Mouse (Mus musculus) right cerebral cortex, postnatal 25 days (tissue): ENCODE measurements around the gene Hs6st2.

Experiments
- DNase-seq: peaks from one replicate; pipeline ENCODE4 v3.0.0; 2022

Hs6st2 gene

DNA sequence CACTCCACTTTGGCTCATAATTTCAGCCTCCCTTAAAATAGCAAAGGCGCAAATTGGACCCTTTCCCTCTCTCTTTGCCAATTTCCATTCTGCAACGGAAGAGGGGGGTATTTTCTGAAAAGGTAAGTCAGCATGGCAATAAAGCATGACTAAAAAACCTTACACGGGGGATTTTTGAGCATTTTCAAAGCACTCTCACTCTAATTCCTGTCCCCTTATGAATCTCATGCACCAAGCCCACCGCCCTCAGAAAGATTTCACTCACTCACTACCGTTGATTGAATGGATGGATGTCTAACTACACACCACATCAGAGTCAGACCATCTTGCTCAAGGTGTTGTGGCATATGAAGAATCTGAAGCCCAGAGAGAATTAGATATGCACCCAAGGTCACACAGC lies at the start of gene Hs6st2:
Gene Hs6st2, minus strand, starts transcription at position 101 of the 400 bp plus-strand sequence.
- DNase-seq, result no peak

DNA sequence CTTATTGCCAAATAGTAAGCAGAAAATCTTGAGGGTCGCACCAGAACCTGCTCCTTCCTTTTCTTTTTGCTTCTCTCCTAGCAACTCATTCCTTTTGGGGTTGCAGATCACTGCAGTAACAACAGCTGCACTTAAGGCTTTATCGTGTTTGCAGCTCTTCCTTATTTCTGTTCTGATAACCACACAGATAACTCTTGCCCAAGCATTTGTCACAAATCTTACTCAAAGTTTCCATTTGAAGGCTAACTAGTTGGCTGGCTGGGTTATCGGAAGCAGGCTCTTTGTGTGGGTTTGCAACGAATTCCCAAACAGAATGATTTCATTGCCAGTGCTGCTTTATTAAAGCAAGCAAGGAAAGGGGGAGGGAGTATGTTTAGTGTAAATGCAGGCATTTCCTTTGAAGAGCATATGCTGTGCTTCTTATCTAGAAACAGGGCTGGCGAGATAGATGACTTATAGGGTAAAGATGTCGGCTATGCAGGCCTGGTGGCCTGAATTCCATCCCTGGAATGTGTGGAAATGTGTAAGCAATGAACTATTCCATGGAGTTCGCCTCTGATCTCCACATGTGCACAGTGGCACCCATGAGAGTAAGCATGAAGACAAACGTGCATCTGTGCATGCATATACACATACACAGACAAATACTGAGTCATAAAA lies 32.6 kb upstream of the Hs6st2 start:
- DNase-seq, result no peak

DNA sequence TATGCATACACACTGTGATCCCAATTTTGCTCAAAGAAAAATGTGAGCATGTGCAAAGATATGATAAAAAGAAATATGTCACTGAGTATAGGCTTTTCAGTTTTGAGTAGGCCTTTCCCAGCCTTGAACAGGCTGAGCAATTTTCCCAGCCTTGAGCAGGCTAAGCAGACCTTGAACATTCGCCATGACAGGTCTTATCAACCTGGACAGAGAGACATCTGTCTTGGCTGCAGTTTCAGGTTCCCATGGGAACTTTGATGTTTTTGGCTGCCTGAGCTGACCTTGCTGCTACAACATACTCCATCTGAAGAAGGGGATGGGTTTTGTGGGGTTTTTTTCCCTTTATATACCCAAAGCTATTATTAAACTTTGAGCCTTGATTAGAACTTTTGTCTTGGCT lies 31.3 kb upstream of the Hs6st2 start:
- no peak for DNase-seq

DNA sequence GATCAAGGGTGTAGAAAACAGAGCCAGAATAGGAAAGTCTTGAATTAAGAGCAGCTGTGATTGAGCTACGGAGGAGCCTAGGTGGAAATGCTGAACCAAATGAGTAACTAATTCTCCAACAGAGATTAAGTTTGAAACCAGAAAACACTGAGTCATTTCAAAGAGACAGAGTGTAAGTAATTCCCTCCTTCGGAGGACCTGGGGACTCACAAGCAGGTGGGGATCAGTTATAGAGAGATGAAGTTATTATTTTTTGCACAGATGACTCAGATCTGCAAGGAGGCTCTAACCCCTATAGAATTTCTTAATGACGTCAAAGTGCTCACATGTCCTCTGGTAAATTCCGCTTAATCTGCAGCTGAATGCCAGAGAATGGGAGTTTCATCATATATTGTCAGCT lies 21.2 kb upstream of the Hs6st2 start:
- DNase-seq, result no peak

DNA sequence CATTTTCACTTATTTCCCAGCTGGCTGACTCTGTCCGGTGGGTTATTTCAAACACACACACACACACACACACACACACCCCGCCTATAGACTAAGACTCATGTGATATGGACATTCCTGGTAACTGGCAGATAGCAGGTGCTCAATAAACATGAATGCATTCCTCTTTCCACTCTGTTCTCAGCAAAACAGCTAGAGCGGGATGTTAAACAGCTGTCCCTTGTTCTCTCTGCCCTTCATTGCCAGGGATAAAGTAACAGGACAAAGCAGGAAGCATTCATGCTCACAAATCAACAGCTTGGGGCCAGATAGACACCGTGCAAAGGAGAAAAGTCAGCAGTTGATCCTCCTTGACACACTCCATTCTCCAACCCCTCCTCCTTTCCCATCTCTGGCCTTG lies 17.4 kb upstream of the Hs6st2 start:
- DNase-seq, result no peak

DNA sequence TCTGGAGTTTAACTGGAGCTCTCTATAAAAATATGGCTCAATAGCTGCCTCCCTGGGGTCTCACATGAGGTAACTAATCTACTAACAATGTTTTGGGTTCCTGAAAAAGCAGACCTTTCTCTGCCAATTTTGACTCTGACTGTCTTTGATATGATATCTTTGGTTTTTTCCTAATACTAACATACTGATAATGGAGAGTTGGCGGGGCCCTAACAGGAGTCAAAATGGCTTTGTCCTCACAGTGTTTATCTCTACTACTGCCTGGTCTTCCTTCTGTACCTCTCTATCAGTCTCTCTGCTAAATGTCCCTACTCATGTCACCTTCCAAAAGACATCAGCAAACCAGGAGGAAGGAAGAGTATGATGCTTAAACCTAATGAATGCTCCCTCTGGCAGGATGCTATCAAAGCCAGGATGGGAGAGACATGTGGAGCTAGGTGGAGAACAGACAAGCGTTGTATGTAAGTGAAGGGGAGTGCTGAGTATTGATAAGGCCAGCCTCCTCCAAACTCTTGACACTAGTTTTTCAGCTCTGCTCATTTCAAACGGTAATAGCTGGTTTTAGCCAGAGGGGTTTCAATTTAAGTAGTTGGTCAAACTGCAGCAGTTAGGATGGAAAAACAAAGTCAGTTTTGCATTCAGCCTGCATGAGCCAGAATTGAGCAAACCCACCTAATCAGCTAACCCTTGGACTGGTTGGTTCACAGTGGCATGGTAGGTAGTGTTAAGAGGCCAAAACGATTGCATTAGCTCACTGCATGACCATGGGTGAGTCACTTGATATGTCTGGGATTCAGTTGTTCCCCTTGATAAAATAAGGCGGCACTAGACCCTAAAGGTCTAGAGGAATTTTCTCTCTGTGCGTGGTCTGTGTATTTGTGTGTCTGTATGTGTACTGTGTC lies 4.6 kb upstream of the Hs6st2 start:
- no peak for DNase-seq

DNA sequence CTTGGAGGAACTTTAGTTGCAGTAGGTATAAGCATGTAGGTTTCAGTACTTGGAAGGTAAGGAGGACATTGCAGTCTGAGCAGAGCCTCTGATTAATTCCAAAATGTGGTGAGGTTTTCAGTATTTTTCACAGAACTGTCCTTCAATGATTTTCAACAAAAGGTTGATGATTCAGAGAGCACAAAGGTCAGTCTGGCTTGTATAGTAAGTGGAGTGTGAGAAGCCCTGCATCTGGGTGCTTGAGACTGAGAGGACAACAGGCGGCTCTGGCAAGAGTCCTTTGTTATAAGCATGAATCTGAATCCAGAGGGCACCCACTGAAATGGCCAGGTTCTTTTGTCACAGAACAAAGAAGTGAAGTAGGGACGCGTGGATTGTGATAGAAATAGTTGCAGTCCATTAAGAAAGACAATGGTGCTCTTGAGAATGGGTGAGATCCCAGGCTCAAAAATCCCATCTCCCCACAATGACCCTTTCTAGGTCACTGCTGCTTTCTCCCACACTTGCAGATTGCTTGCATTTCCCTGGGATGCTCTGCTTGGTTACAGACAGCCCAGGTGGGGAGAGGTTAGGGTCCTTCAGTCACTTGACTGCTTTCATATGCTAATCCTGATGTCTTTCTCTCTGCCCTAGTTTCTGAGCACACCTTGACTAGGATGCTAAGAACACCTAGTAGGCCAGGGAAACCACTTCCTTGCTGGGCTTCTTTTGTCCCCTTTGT lies 2.8 kb upstream of the Hs6st2 start:
- DNase-seq, result no peak

DNA sequence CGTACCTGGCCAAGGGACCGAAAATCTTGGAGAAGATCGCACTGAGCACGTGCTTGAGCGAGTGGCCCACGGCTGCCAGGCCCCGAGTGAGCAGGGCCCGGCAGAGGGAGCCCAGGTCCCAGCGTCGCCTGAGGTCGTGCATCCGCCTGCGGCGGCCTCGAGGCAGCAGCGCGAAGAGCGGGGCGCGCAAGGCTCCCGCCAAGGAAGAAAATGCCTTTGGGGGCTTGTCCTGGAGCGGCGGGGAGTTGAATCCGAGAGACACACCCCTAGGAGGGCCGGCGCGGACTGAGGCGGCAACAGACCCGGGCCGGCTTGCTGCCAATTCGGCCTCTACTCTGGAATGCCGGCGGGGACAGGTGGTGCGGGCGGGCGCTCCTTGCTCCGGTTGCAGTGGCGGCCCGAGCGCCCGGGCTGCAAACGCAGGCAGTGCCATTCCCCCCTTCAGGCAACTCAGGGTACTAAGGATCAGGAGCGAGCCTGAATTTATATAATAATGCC lies 437 bp downstream of the Hs6st2 start:
- DNase-seq, result peak; percentile 20

DNA sequence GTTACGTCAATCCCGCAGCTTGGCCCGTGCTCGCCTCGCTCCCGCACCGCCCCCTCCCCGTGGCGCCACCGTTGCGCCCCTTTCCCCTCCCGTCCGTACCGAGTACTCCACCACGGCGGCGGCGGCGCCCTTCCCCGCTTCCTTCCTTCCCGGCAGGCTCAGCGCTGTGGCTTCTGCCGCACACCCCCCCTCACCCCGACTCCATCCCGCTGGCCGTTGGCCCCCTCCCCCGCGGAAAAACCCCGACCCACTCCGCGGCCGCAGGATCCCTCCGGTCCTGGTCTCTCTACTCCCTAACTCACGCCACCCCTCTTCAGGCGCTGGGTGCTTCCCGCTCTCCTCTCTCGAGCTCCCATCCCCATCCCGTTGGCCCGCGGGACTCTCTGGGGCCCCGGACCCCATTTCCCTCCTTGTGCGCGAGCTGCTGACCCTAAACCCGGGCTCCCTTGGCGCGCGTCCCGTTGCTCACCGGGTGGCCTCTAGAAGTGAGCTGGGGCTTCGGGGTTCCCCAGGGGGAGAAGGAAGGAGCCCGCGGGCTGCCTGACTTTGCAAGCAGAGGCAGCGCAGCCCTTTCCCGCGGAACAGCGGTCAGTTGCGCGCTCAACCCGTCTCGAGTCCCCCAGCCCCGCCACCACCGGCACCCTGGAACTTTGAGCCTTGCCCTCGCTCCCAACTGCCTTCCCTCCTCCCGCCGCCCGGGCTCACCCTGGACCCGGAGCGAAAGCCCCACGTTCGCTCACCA lies 1.1 kb downstream of the Hs6st2 start:
- DNase-seq, result no peak

DNA sequence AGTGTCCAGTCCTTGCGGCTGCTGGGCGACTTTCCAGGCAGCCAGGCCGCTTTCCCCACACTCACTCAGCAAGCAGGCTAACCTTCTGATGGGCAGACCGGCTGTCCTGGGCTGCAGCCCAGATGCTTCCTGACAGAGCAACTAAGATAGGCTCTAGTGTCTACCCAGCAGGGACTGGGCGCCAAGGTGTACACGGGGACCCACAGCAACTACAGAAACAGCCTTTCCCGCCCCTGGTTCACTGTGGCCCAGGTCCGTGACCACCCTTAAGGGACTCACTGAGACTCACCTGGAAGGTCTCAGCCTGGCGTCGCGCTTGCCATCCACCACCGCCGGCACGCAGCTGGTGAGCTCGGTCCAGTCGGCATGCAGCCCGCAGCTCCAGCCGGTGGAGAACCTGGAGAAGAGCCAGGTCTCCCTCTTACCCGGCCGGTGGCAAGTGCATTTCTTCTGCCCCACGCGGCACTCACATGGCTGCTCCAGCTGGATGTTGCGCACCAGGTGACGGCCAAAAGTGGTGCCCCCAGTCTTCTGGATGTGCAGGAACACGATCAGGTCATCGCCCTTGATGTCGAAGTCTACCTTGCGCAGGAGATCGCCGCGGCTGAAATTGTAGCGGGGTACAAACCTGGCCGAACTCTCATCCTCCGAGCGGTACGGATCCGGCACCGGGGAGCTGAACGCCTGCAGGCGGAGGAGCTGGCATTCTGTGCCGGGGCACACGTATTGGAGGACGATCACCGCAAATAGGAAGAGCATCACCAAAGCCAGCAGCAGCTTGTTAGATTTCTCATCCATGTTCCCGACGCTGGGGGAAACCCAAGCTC lies 1.8 kb downstream of the Hs6st2 start:
- peak; percentile 33 for DNase-seq

DNA sequence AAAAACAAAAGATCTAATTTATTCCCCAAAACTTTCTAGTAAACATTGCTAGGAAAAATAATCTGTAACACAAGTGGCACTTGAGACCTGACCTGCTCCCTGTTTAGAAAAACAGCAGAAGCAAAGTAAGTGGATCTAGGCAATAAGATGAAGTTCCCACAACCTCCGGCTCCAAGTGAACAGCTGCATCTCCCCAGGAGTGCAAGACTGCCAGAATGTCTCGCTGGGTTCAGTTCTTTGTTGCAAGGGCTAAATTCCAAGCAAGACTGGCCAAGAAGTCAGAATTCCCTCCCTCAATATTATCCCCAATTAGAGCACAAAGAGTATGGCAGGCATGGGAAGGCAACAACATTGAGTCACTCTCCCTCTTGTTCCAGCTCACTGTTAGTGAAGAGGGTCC lies 23.4 kb downstream of the Hs6st2 start:
- no peak for DNase-seq

DNA sequence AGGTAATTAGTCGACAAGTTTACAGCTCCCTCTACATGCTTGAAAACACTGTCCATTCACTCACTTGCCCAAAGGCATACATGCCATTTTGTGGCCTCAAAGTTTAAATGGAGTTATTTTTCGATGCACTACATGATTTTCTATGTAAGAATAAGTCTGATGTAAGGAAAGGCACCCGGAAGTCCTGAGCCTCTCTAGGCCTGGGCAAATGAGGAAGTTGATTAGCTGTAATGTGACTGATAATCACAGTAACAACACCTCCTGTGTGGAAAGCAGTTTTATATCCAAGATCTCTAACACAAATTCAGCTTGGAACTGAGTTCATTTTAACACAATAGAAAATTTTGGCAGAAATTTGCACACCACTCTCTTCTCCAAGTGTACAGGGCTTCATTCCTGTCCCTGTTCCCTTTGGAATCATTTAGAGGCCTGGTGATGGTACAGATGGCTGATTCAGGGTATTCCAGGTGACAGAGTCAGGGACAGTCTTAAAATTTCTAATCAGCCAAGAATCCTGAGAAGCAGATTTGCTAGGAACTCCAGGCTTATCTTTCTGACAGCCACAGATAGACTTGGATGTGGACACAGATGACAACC lies 38.9 kb downstream of the Hs6st2 start:
- no peak for DNase-seq

DNA sequence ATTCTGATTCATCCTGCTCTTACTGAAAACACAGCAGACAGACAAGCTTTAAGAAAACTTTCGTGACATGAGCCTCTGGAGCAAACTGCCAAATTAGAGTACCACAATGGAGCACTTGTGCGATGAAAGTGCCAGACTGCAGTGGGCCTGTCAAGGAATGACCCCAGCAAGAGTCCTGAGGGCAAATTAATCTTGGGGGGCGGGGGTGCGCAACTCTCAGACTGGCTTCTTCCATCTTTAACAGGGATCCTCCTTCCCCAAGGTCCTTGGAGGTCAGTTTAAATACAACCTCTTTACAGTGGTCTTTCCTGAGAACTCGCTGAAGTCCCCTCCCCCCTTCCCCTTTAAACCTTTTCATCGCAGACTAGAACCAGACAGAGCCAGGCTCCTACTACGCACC lies 45.9 kb downstream of the Hs6st2 start:
- DNase-seq, result no peak

DNA sequence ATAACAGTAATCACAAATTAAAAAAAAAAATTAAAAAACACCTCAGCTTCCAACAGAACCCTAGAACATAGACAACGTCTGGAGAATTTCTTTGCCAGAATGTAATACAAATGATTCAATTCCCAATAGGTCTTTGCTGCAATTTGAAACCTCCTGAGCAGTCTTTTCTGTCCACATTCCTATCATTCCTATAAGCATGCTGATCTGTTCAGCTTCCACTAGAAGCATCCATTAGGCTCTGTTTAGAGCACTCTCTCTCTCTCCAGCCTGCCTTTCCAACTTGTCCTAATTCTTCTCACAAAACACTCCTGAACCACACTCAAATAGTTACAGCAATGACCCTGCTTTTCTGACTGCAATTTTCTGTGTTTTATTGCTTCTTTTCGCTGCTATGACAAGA lies 50.3 kb downstream of the Hs6st2 start:
- DNase-seq, result no peak

DNA sequence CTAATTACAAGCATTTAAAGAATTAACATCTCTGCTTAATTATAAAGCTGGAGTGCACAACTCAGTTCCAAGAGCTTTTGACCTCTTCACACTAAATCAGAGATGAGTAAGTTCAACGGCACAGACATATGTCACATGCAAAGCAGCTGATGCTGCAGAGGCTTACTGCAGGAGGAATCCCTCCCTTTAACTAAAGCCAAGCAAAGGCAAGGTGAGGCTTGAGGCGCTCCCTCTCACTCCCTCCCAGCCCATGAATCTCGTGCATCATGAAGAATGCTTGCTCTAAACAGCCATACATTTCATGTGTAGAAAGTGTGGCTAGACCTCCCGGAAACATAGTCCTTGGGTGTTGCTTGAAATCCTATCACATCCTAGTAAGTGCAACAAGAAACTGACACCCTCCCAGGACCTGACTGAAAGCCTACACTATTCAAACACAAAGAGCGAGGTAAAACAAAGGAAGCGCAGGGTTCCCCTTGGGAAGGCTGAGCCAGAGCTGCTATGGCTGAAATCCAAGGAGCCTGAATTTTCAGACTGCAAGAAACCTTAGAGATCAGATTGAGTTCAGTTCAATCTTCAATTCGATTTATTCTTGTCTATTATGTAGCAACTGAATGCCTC lies 67.2 kb downstream of the Hs6st2 start:
- no peak for DNase-seq

DNA sequence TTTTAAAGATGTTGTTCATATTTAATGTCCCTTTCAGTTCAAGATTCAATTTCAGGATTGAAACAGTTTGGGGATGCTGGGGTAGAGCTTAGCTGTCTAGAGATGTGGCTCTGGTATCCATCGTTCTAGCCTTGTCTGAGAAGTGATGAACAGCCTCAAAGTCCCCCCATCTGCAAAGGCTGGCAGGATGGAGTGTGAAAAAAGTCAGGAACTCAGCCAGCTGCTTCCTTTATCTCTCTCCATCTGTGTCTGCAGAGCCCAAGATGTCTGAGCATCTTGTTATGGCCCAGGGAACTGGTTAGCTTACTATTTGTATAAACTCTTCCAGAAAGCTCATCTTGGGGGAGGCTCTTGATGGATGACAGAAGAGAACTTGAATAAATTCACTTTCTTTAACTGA lies 70.9 kb downstream of the Hs6st2 start:
- no peak for DNase-seq

DNA sequence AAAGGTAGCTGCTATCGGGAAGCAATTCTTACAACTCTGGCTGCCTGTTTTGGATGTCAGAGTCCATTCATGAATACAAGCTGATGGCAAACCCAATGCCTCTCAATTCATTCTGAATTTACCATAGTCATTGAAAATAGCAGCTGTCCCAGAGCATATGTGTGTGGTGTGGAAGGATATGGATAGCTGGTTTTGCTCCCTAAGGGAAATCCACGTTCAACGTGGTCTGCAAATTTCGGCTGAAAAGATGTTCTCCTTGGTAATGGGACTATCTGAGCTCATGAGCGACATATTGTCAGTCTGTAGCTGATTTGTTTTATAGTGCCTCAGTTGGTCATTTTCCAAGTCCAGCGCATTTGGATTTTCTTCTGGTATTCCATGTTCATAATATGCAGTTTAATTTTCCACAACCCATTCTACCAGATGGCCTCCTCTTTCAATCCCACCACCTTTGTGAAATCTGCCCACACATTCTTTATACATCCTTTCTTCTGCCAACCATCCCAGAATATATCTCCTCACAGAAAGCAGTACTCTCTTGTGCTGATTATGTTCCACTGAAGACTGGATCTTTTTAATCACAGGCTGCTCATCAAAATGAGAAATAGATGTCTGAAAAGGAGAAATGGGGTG lies 75.3 kb downstream of the Hs6st2 start:
- DNase-seq, result peak; percentile 4

DNA sequence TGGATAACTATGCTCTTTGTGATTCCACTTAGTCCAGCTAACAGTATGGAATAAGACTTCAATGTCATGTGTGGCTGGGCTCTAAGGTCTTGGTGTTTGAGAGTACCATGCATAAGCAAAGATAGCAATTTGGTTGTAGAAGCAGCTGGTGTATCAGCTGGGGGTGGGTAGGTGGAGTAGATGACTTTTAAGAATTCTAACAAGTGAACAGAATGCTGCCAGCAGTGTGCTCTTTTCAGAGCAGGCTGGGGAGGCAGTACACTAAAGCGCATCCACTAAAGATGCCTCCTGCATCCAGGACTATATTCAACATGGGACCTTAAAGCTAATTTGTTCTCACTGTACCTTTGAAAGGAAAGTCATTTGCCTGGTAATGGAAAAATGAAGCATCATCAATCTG lies 88.9 kb downstream of the Hs6st2 start:
- DNase-seq, result peak; percentile 19

DNA sequence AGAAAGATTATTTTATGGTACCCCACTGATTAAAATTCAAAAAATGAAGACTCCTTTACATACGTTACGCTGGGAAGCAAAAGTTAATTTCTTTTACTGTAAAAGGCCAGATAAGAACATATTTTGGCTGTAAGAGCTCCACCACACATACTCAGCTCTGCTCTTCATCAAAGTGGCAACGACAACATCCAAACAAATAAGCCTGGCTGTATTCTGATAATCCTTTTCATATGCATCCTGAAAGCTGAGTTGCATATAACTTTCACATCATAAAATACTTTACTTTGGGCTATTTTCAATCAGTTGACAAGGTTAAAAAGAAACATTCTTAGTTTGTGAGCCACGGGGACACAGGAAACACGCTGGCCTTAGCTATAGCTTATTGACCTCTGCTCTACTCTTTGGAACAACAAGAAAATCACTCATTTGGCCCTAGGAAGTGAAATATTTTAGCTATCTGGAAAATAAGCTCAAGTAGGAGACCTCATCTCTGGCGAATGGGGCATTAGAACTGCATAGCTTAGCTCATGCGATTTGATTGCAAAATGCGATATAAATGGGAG lies 91.1 kb downstream of the Hs6st2 start:
- DNase-seq, result no peak

DNA sequence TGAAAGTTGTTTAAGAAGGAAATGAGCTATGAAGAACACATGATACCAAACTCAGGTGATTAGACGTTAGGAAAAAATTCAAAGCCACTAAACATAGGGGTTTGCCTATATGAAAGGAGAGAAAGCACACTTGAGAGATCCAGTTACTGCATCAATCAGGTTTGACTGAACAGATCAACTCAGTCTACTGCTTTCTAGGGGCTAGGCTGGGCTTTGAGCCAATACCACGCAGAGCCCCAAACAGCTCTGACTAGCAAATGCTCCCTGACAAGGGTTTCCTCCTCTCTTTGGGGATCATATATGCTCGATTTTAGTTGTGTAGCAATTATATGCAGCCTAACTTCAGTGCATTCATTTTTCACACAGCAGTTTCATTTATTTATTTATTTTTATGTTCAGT lies 96.2 kb downstream of the Hs6st2 start:
- DNase-seq, result no peak
